Mouse (Mus musculus): ENCODE measurements around the gene Mettl17. TPM values are rescaled to one million over a fixed set of nuclear protein-coding genes. Genes with fewer than 3 reads are reported as not detected.
"Not testable (repeated sequence)": the region's sequence is repeated elsewhere in the genome, so short reads cannot be mapped to it uniquely, and the experiment has no call there.

Mettl17 gene
- polyA plus RNA-seq, 1 experiment from 2014 or later = 19.6 TPM

GRCm38 (mm10) chr14:51918125-51918524 is 33.5 kb downstream of the Mettl17 start, which contains the start of gene Tppp2:
TSS of gene Tppp2 (plus strand) at chr14:51918425.
- no peak for ATAC-seq
- H3K27me3 ChIP-seq (replicated peaks) = peaks cover 39% of the 10 kb centered on the region
- peaks cover 19% of the 10 kb centered on the region for H3K4me1 ChIP-seq
- no peaks in the 10 kb centered on the region for H3K9me3 ChIP-seq (replicated peaks)
- H3K9ac ChIP-seq = no peak within 1 kb of the TSS
- no peaks in the 10 kb centered on the region for H3K36me3 ChIP-seq
- no peak within 1 kb of the TSS for H3K27ac ChIP-seq
- 74% methylated on average over 4 of the region's 4 CpGs for WGBS (ENCODE audit: insufficient replicate concordance)
- no peak within 1 kb of the TSS for H3K4me3 ChIP-seq
- H3K4me2 ChIP-seq = no peak within 1 kb of the TSS

GRCm38 (mm10) chr14:51918966-51919365 is 34.3 kb downstream of the Mettl17 start:
- Histone ChIP-seq H3K27me3 (replicated peaks) (peaks cover 30% of the 10 kb centered on the region), H3K4me1 (peaks cover 11% of the 10 kb centered on the region), H3K4me2 (no peak overlapping the region), H3K9ac (no peak overlapping the region), H3K4me3 (no peak overlapping the region), H3K9me3 (replicated peaks) (no peaks in the 10 kb centered on the region), H3K36me3 (no peaks in the 10 kb centered on the region), H3K27ac (no peak overlapping the region)
- ATAC-seq = no peak
- 71% methylated on average over 4 of the region's 4 CpGs for WGBS (ENCODE audit: insufficient replicate concordance)

- no peak overlapping the region for H3K9ac ChIP-seq
- H3K27ac ChIP-seq = no peak overlapping the region
- no peak overlapping the region for H3K4me3 ChIP-seq
- no peak overlapping the region for H3K4me2 ChIP-seq
- no peaks in the 10 kb centered on the region; the same call in 1 of the 2 replicates for H3K4me1 ChIP-seq
- peaks cover 12% of the 10 kb centered on the region; the same call in 1 of the 2 replicates for H3K27me3 ChIP-seq (replicated peaks)
- no peak for ATAC-seq
- WGBS (ENCODE audit: insufficient replicate concordance) = 68% methylated on average over 16 of the region's 16 CpGs
- no peaks in the 10 kb centered on the region for H3K9me3 ChIP-seq (replicated peaks)
- H3K36me3 ChIP-seq = no peaks in the 10 kb centered on the region
Measured at GRCm38 (mm10) chr14:51921759-51922570, 37.3 kb downstream of the Mettl17 start.

GRCm38 (mm10) chr14:51922571-51922865 is 37.9 kb downstream of the Mettl17 start, which contains the start of gene Rnase13:
TSS of gene Rnase13 (minus strand) at chr14:51922773.
- H3K9ac ChIP-seq = no peak within 1 kb of the TSS
- WGBS (ENCODE audit: insufficient replicate concordance) = 81% methylated on average over 7 of the region's 7 CpGs
- no peak for ATAC-seq

GRCm38 (mm10) chr14:51922910-51923309 is 38.3 kb downstream of the Mettl17 start:
- whole genome bisulfite sequencing (ENCODE audit: insufficient replicate concordance) = 76% methylated on average over 2 of the region's 2 CpGs
- no peaks in the 10 kb centered on the region for H3K36me3 ChIP-seq
- no peak overlapping the region for H3K27ac ChIP-seq
- no peak overlapping the region for H3K9ac ChIP-seq
- H3K27me3 ChIP-seq (replicated peaks) = peaks cover 12% of the 10 kb centered on the region; the same call in 1 of the 2 replicates
- ATAC-seq = no peak
- no peak overlapping the region for H3K4me2 ChIP-seq
- no peaks in the 10 kb centered on the region; the same call in 1 of the 2 replicates for H3K4me1 ChIP-seq
- H3K4me3 ChIP-seq = no peak overlapping the region
- no peaks in the 10 kb centered on the region for H3K9me3 ChIP-seq (replicated peaks)

More at GRCm38 (mm10) chr14:51922571-51922865, 37.9 kb downstream of the Mettl17 start, which contains the start of gene Rnase13:
- H3K4me2 ChIP-seq = no peak within 1 kb of the TSS
- H3K4me1 ChIP-seq = no peaks in the 10 kb centered on the region; the same call in 1 of the 2 replicates
- no peak within 1 kb of the TSS for H3K4me3 ChIP-seq
- H3K27me3 ChIP-seq (replicated peaks) = peaks cover 12% of the 10 kb centered on the region; the same call in 1 of the 2 replicates
- no peak within 1 kb of the TSS for H3K27ac ChIP-seq
- no peaks in the 10 kb centered on the region for H3K36me3 ChIP-seq
- H3K9me3 ChIP-seq (replicated peaks) = no peaks in the 10 kb centered on the region

- H3K4me1 ChIP-seq = no peaks in the 10 kb centered on the region; the same call in 1 of the 2 replicates
- no peak overlapping the region for H3K9ac ChIP-seq
- peaks cover 12% of the 10 kb centered on the region; the same call in 1 of the 2 replicates for H3K27me3 ChIP-seq (replicated peaks)
- no peak overlapping the region for H3K27ac ChIP-seq
- WGBS (ENCODE audit: insufficient replicate concordance) = 64% methylated on average over 4 of the region's 4 CpGs
- H3K4me3 ChIP-seq = no peak overlapping the region
- no peak overlapping the region for H3K4me2 ChIP-seq
- no peaks in the 10 kb centered on the region for H3K9me3 ChIP-seq (replicated peaks)
- ATAC-seq = no peak
- no peaks in the 10 kb centered on the region for H3K36me3 ChIP-seq
Measured at GRCm38 (mm10) chr14:51923492-51923891, 38.9 kb downstream of the Mettl17 start.

GRCm38 (mm10) chr14:51926930-51927329 is 42.3 kb downstream of the Mettl17 start:
- H3K9me3 ChIP-seq (replicated peaks); H3K27ac ChIP-seq; H3K4me3 ChIP-seq; H3K27me3 ChIP-seq (replicated peaks); H3K4me1 ChIP-seq; H3K36me3 ChIP-seq; H3K9ac ChIP-seq; ATAC-seq; H3K4me2 ChIP-seq: not testable (repeated sequence)
- WGBS (ENCODE audit: insufficient replicate concordance) = 78% methylated on average over 11 of the region's 11 CpGs

GRCm38 (mm10) chr14:51929309-51929943 is 44.8 kb downstream of the Mettl17 start:
- Histone ChIP-seq H3K4me1 (0 out of 2 replicates have a peak, but pooled peaks cover 5% of the 10 kb centered on the region), H3K4me2 (no peak overlapping the region), H3K27ac (no peak overlapping the region), H3K4me3 (no peak overlapping the region), H3K9me3 (replicated peaks) (peaks cover 3% of the 10 kb centered on the region; the same call in 1 of the 2 replicates), H3K9ac (no peak overlapping the region), H3K36me3 (no peaks in the 10 kb centered on the region), H3K27me3 (replicated peaks) (0 out of 2 replicates have a peak, but pooled peaks cover 9% of the 10 kb centered on the region)
- no peak for ATAC-seq
- WGBS (ENCODE audit: insufficient replicate concordance) = 76% methylated on average over 8 of the region's 8 CpGs

- Histone ChIP-seq H3K27ac (no peak overlapping the region), H3K27me3 (replicated peaks) (0 out of 2 replicates have a peak, but pooled peaks cover 9% of the 10 kb centered on the region), H3K4me2 (no peak overlapping the region), H3K4me1 (0 out of 2 replicates have a peak, but pooled peaks cover 5% of the 10 kb centered on the region), H3K9ac (no peak overlapping the region), H3K9me3 (replicated peaks) (peaks cover 3% of the 10 kb centered on the region; the same call in 1 of the 2 replicates), H3K4me3 (no peak overlapping the region), H3K36me3 (no peaks in the 10 kb centered on the region)
- no peak for ATAC-seq
- WGBS (ENCODE audit: insufficient replicate concordance) = 61% methylated on average over 9 of the region's 9 CpGs
Measured at GRCm38 (mm10) chr14:51929968-51930367, 45.3 kb downstream of the Mettl17 start.

GRCm38 (mm10) chr14:51930824-51931223 is 46.2 kb downstream of the Mettl17 start:
- no peak overlapping the region for H3K27ac ChIP-seq
- no peak overlapping the region for H3K9ac ChIP-seq
- peak; percentile 38 for ATAC-seq
- H3K4me2 ChIP-seq = no peak overlapping the region
- H3K4me1 ChIP-seq = 0 out of 2 replicates have a peak, but pooled peaks cover 5% of the 10 kb centered on the region
- H3K27me3 ChIP-seq (replicated peaks) = 0 out of 2 replicates have a peak, but pooled peaks cover 9% of the 10 kb centered on the region
- H3K4me3 ChIP-seq = no peak overlapping the region
- WGBS (ENCODE audit: insufficient replicate concordance) = 30% methylated on average over 5 of the region's 5 CpGs
- H3K36me3 ChIP-seq = no peaks in the 10 kb centered on the region
- H3K9me3 ChIP-seq (replicated peaks) = peaks cover 3% of the 10 kb centered on the region; the same call in 1 of the 2 replicates

- H3K4me2 ChIP-seq = no peak overlapping the region
- H3K4me1 ChIP-seq = 0 out of 2 replicates have a peak, but pooled peaks cover 5% of the 10 kb centered on the region
- 54% methylated on average over 10 of the region's 10 CpGs for WGBS (ENCODE audit: insufficient replicate concordance)
- H3K4me3 ChIP-seq = no peak overlapping the region
- H3K27me3 ChIP-seq (replicated peaks) = 0 out of 2 replicates have a peak, but pooled peaks cover 9% of the 10 kb centered on the region
- peaks cover 3% of the 10 kb centered on the region; the same call in 1 of the 2 replicates for H3K9me3 ChIP-seq (replicated peaks)
- H3K27ac ChIP-seq = no peak overlapping the region
- H3K9ac ChIP-seq = no peak overlapping the region
- ATAC-seq = no peak
- H3K36me3 ChIP-seq = no peaks in the 10 kb centered on the region
Measured at GRCm38 (mm10) chr14:51932092-51933020, 47.7 kb downstream of the Mettl17 start.
